8 mouse cellular contexts compared by ENCODE assay signal in the genomic region with DNA sequence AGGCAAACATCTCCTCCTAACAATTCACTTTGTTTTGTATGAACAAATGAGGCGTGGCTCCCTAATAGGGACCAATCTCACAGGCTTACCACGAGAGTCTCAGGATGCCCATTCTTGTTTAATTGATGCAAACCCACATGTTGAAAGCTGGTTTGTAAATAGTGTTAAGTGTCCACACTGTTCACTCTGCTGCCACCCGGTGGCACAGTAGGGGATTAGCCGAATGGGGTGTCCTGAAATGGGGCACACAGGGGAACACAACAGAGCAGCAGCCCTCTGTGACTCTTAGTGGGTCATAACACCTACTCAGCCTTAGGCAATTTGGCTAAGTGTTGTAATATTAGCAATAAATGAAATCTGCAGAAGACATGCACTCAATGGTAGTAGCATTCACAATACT.
DNase-seq lines count a peak whose midpoint lies in the region; ATAC-seq and TF ChIP-seq lines count a peak whose summit lies in the region.

No protein-coding gene starts in this region.

- H3K9me3 ChIP-seq in lung, postnatal 0 days (ENCODE audit: low read length): no peaks in the 10 kb centered on the region

- no peak for TF ChIP-seq EP300 in lung, postnatal 0 days (IDR thresholded peaks at IDR 0.05)

- no peak overlapping the region for H3K27ac ChIP-seq in lung, postnatal 0 days (ENCODE audit: low read length)

- DNase-seq in urinary bladder, postnatal 25 days (ENCODE audit: low spot score): peak; percentile 29
- no peak for DNase-seq in urinary bladder, postnatal 4 days (ENCODE audit: low spot score in 2 of 2)
- peak; percentile 69 to 70 for DNase-seq in cerebellum, postnatal 14 days
- DNase-seq in frontal cortex, postnatal 14 days (ENCODE audit: low spot score in 2 of 2): peak; percentile 43 to 63
- peak; percentile 58 for DNase-seq in kidney, postnatal 14 days
- DNase-seq in lung, postnatal 0 days (ENCODE audit: low spot score): peak; percentile 59
- DNase-seq in retina, postnatal 1 day: peak; percentile 87
- no peak for DNase-seq in spleen, adult 12 weeks (ENCODE audit: low spot score)

- TF ChIP-seq CTCF in lung, postnatal 0 days (IDR thresholded peaks at IDR 0.05): peak; percentile 82

- no peaks in the 10 kb centered on the region for H3K4me1 ChIP-seq in lung, postnatal 0 days (ENCODE audit: insufficient read depth, low read depth, low read length)

- no peaks in the 10 kb centered on the region for H3K27me3 ChIP-seq in lung, postnatal 0 days (replicated peaks; ENCODE audit: insufficient read depth, low read length)

- H3K4me2 ChIP-seq in lung, postnatal 0 days (replicated peaks; ENCODE audit: low read depth, low read length): no peak overlapping the region

- no peak overlapping the region for H3K9ac ChIP-seq in lung, postnatal 0 days (replicated peaks; ENCODE audit: low read depth)

- ATAC-seq in lung, postnatal 0 days: peak; percentile 48; the same call in 1 of the 2 replicates

- H3K4me3 ChIP-seq in lung, postnatal 0 days (ENCODE audit: low read depth, low read length): no peak overlapping the region

- no peaks in the 10 kb centered on the region for H3K36me3 ChIP-seq in lung, postnatal 0 days (ENCODE audit: insufficient read depth, low read length)

- 10% methylated on average over 4 of the region's 4 CpGs for WGBS in lung, postnatal 0 days

Comparison
In these comparisons a context has a peak if more than half of its experiments do, and no peak if none do; other contexts are left out.
1. DNase-seq: peak in urinary bladder, postnatal 25 days (single experiment), cerebellum, postnatal 14 days (2 of 2), frontal cortex, postnatal 14 days (2 of 2), kidney, postnatal 14 days (single experiment), lung, postnatal 0 days (single experiment) and retina, postnatal 1 day (single experiment); none in urinary bladder, postnatal 4 days (0 of 2) and spleen, adult 12 weeks (single experiment).